Mouse (Mus musculus): ENCODE measurements around the gene Dlx1. TPM values are rescaled to one million over a fixed set of nuclear protein-coding genes. Genes with fewer than 3 reads are reported as not detected.

Dlx1 gene
- polyA plus RNA-seq, 1 experiment from 2014 or later, result 0.07 TPM

- H3K4me2 ChIP-seq, result no peak overlapping the region
- 65% methylated on average over 9 of the region's 9 CpGs for WGBS (ENCODE audit: insufficient replicate concordance)
- H3K27ac ChIP-seq, result no peak overlapping the region
- ATAC-seq (ENCODE audit: low read depth) (no peak), DNase-seq (no peak)
- no peak overlapping the region for H3K4me3 ChIP-seq (replicated peaks)
- H3K36me3 ChIP-seq, result no peaks in the 10 kb centered on the region
- H3K9ac ChIP-seq, result no peak overlapping the region
- no peaks in the 10 kb centered on the region for H3K4me1 ChIP-seq (replicated peaks)
- no peaks in the 10 kb centered on the region for H3K9me3 ChIP-seq (replicated peaks)
- no peaks in the 10 kb centered on the region for H3K27me3 ChIP-seq
These were observed 38.6 kb downstream of the Dlx1 start for GRCm38 (mm10) chr2:71566466-71566865.

GRCm38 (mm10) chr2:71573736-71574135 lies 45.8 kb downstream of the Dlx1 start:
- no peak for DNase-seq
- Histone ChIP-seq H3K4me1 (replicated peaks) (no peaks in the 10 kb centered on the region), H3K27ac (no peak overlapping the region)

GRCm38 (mm10) chr2:71577059-71577458 lies 49.1 kb downstream of the Dlx1 start:
- H3K4me2 ChIP-seq, result no peak overlapping the region
- H3K9me3 ChIP-seq (replicated peaks), result no peaks in the 10 kb centered on the region
- 59% methylated on average over 2 of the region's 2 CpGs for WGBS (ENCODE audit: insufficient replicate concordance)
- H3K27me3 ChIP-seq, result peaks cover 24% of the 10 kb centered on the region
- DNase-seq (no peak), ATAC-seq (ENCODE audit: low read depth) (no peak)
- no peak overlapping the region for H3K27ac ChIP-seq
- H3K4me3 ChIP-seq (replicated peaks), result no peak overlapping the region
- H3K9ac ChIP-seq, result no peak overlapping the region
- peaks cover 3% of the 10 kb centered on the region; the same call in 1 of the 2 replicates for H3K4me1 ChIP-seq (replicated peaks)
- H3K36me3 ChIP-seq, result no peaks in the 10 kb centered on the region

More at GRCm38 (mm10) chr2:71573736-71574135, 45.8 kb downstream of the Dlx1 start:
- ATAC-seq (ENCODE audit: low read depth), result no peak
- 30% methylated on average over 4 of the region's 4 CpGs for WGBS (ENCODE audit: insufficient replicate concordance)
- no peaks in the 10 kb centered on the region for H3K9me3 ChIP-seq (replicated peaks)
- H3K4me3 ChIP-seq (replicated peaks), result no peak overlapping the region
- no peak overlapping the region for H3K9ac ChIP-seq
- no peak overlapping the region for H3K4me2 ChIP-seq
- H3K36me3 ChIP-seq, result no peaks in the 10 kb centered on the region
- 0 out of 2 replicates have a peak, but pooled peaks cover 3% of the 10 kb centered on the region for H3K27me3 ChIP-seq

GRCm38 (mm10) chr2:71580632-71581466 lies 52.9 kb downstream of the Dlx1 start:
- H3K4me3 ChIP-seq (replicated peaks), result peak overlapping the region; percentile 55
- WGBS (ENCODE audit: insufficient replicate concordance), result 6% methylated on average over 50 of the region's 50 CpGs
- H3K9ac ChIP-seq, result no peak overlapping the region
- no peaks in the 10 kb centered on the region for H3K9me3 ChIP-seq (replicated peaks)
- no peaks in the 10 kb centered on the region for H3K36me3 ChIP-seq
- H3K27me3 ChIP-seq, result peaks cover 37% of the 10 kb centered on the region
- ATAC-seq (ENCODE audit: low read depth) (no peak; the same call in 1 of the 2 replicates), DNase-seq (peak; percentile 3)
- peaks cover 3% of the 10 kb centered on the region; the same call in 1 of the 2 replicates for H3K4me1 ChIP-seq (replicated peaks)
- no peak overlapping the region for H3K27ac ChIP-seq
- H3K4me2 ChIP-seq, result peak overlapping the region; percentile 66

GRCm38 (mm10) chr2:71581488-71581887 lies 53.6 kb downstream of the Dlx1 start:
- H3K4me1 ChIP-seq (replicated peaks), result peaks cover 3% of the 10 kb centered on the region; the same call in 1 of the 2 replicates
- H3K4me2 ChIP-seq, result peak overlapping the region; percentile 66
- DNase-seq (no peak), ATAC-seq (ENCODE audit: low read depth) (no peak)
- H3K36me3 ChIP-seq, result no peaks in the 10 kb centered on the region
- H3K9me3 ChIP-seq (replicated peaks), result no peaks in the 10 kb centered on the region
- WGBS (ENCODE audit: insufficient replicate concordance), result 45% methylated on average over 5 of the region's 5 CpGs
- H3K27me3 ChIP-seq, result peaks cover 37% of the 10 kb centered on the region
- no peak overlapping the region for H3K9ac ChIP-seq
- H3K4me3 ChIP-seq (replicated peaks), result peak overlapping the region; percentile 55
- no peak overlapping the region for H3K27ac ChIP-seq

Other genes with a start within 250 kb of the Dlx1 start
- gene Slc25a12, start 160.4 kb upstream of the Dlx1 start, polyA plus RNA-seq (2015; fragmentation: Nextera tagmentation; extraction: Ambion mirVana), result 27.7 and 31.6 TPM in 2 replicates
- 164 and 193 TPM in 2 replicates for gene Hat1, start 139.2 kb upstream of the Dlx1 start, polyA plus RNA-seq (2015; fragmentation: Nextera tagmentation; extraction: Ambion mirVana)
- gene Metap1d, start 74.8 kb upstream of the Dlx1 start, polyA plus RNA-seq (2015; fragmentation: Nextera tagmentation; extraction: Ambion mirVana), result 23.2 and 24.9 TPM in 2 replicates
- gene Dlx2, start 18.6 kb downstream of the Dlx1 start, polyA plus RNA-seq (2015; fragmentation: Nextera tagmentation; extraction: Ambion mirVana), result not detected in 2 replicates
- 6.7 and 9.0 TPM in 2 replicates for gene Itga6, start 217.5 kb downstream of the Dlx1 start, polyA plus RNA-seq (2015; fragmentation: Nextera tagmentation; extraction: Ambion mirVana)